Mouse (Mus musculus) hindbrain, postnatal 0 days (tissue): ENCODE measurements at regions not wholly inside any gene's neighbourhood (a gene's known extent, or its start where the extent isn't known, plus 50 kb on each side); places are given as distances from the start of the nearest gene placed in this dataset.

ENCODE experiments used
- ATAC-seq: fragments of 200-750 bp; cut with Nextera tagmentation; 2 replicates; pipeline ENCODE4 v1.8.0; 2017; ENCODE audit warnings: mild to moderate bottlenecking, moderate TSS enrichment, moderate library complexity
- DNase-seq: peaks from one replicate; pipeline ENCODE4 v3.0.0-alpha.2; 2015; ENCODE audit warnings: low spot score
- H3K27ac ChIP-seq: fragments of 300-500 bp; sonication (generic); 2 replicates; pipeline ENCODE4 v1.5.1; 2014; ENCODE audit warnings: mild to moderate bottlenecking
- H3K27me3 ChIP-seq: fragments of 300-500 bp; sonication (generic); 2 replicates; pipeline ENCODE4 v1.6.1; 2014; ENCODE audit warnings: low read length, mixed read lengths; ENCODE audit not compliant: insufficient read depth
- H3K36me3 ChIP-seq: fragments of 300-500 bp; sonication (generic); 2 replicates; pipeline ENCODE4 v1.6.1; 2014; ENCODE audit warnings: low read length, mixed read lengths; ENCODE audit not compliant: insufficient read depth
- H3K4me1 ChIP-seq: fragments of 300-500 bp; sonication (generic); 2 replicates; pipeline ENCODE4 v1.6.1; 2014; ENCODE audit warnings: antibody characterized with exemption, low read length, mixed read lengths; ENCODE audit not compliant: insufficient read depth
- H3K4me2 ChIP-seq: fragments of 300-500 bp; sonication (generic); 2 replicates; pipeline ENCODE4 v1.6.1; 2014; ENCODE audit warnings: low read depth, mild to moderate bottlenecking, low read length, moderate library complexity, mixed read lengths
- H3K4me3 ChIP-seq: fragments of 300-500 bp; sonication (generic); 2 replicates; pipeline ENCODE4 v1.5.1; 2014; ENCODE audit warnings: low read length
- H3K9ac ChIP-seq: fragments of 300-500 bp; sonication (generic); replicated peaks from 2 replicates; pipeline ENCODE4 v1.6.1; 2014; ENCODE audit warnings: mild to moderate bottlenecking, low read length, moderate library complexity, mixed read lengths
- H3K9me3 ChIP-seq: fragments of 300-500 bp; sonication (generic); 2 replicates; pipeline ENCODE4 v1.6.1; 2016; ENCODE audit warnings: low read length, mixed read lengths
- CTCF ChIP-seq: IDR thresholded peaks from 2 replicates; pipeline ENCODE4 v1.5.1; 2016; ENCODE audit warnings: antibody characterized with exemption, control low read depth, low read depth
- WGBS: fragments of 180-500 bp; shearing (Covaris S2); extraction: QIAGEN DNeasy Blood & Tissue Kit; methylation state at CpG from one replicate; pipeline ENCODE4 v1.1.7; 2014; 5-methylcytosine and 5-hydroxymethylcytosine counted together

DNA sequence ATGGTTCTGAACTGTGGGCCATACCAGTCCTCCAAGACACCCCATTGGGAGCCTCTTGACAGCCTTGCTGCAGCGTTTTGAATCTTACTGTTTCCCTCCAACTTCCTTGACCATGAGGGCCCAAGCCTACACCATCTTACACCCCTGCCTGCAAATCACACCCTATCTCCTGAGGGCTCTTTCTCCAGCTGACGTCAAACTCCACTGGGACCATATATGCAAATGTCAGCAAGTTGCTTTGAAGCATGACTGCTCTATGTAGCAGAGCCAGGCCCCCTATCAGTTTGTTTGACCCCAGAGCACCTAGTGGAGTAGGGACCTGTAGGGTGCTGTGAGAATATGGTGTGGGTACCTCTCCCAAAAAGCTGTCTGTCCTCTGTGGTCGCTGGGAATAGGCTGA lies 172.8 kb downstream of the Ttc8 start:
- no peak overlapping the region for H3K4me3 ChIP-seq
- H3K27me3 ChIP-seq = no peaks in the 10 kb centered on the region
- WGBS = 58% methylated on average over 3 of the region's 3 CpGs
- no peaks in the 10 kb centered on the region for H3K36me3 ChIP-seq
- H3K4me1 ChIP-seq = no peaks in the 10 kb centered on the region
- no peaks in the 10 kb centered on the region for H3K9me3 ChIP-seq
- ATAC-seq = no peak
- DNase-seq = no peak
- no peak for TF ChIP-seq CTCF
- H3K27ac ChIP-seq = no peak overlapping the region
- H3K9ac ChIP-seq = no peak overlapping the region
- H3K4me2 ChIP-seq = no peak overlapping the region

DNA sequence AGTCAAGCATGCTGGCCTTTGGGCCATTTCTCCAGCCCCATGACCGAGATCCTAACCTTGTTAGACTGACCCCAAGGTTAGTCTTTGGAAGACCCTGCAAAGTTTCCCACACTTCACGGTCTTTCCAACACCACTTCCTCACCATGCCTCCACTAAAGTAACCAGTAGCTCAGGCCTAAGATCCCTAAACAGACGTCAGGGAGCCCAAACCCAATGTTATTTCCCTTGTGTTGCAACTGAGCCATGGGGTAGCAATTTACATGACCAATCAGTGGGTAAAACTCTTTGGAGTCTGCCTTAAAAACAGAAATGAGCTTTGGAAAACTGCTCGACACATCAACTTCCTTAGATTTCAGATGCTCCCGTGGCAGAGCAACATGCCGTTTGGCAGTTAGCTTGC lies 173.6 kb downstream of the Ttc8 start:
- DNase-seq = no peak
- Histone ChIP-seq H3K9ac (no peak overlapping the region), H3K4me3 (no peak overlapping the region), H3K4me2 (no peak overlapping the region), H3K9me3 (no peaks in the 10 kb centered on the region), H3K27me3 (no peaks in the 10 kb centered on the region), H3K4me1 (no peaks in the 10 kb centered on the region), H3K36me3 (no peaks in the 10 kb centered on the region), H3K27ac (no peak overlapping the region)
- no peak for TF ChIP-seq CTCF
- 79% methylated on average over 6 of the region's 6 CpGs for WGBS
- no peak for ATAC-seq

DNA sequence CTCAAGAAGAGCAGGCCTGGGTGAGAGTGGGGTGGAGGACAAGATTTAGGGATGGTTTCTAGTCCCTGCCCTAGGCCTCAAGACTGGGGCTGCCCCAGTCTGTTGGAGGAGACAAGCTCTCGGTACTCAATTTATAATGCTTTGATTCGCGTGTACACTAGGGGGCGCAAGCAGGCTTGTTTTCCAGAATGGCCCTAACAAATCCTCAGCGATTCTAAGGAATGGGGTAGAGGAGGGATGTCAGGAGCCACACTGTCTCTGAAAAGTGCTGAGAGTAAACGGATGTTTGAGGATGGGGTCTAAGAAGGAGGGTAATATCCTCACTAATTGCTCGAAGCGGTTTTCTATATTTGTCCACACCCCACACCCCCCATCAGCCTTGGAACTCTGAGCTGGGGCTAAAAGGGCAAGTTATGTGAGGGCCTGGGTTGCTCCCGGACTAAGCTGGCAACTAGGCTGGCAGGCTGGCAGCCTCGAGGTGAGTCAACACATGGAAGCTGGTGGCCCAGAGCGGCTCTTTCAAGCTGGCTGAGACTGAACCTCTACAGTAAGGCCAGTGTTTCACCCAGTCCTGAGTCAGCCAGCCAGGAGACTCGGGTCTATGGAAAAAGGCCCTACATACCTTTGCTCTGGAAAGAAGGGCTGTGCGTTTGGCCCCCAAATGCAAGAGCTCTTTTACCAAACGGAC lies 176.7 kb downstream of the Ttc8 start:
- Histone ChIP-seq H3K27ac (no peak overlapping the region), H3K4me1 (no peaks in the 10 kb centered on the region), H3K27me3 (no peaks in the 10 kb centered on the region), H3K9me3 (no peaks in the 10 kb centered on the region), H3K36me3 (no peaks in the 10 kb centered on the region), H3K4me2 (no peak overlapping the region), H3K9ac (no peak overlapping the region), H3K4me3 (no peak overlapping the region)
- ATAC-seq (peak; percentile 81), DNase-seq (peak; percentile 95)
- peak; percentile 94 for TF ChIP-seq CTCF
- 33% methylated on average over 14 of the region's 14 CpGs for WGBS

DNA sequence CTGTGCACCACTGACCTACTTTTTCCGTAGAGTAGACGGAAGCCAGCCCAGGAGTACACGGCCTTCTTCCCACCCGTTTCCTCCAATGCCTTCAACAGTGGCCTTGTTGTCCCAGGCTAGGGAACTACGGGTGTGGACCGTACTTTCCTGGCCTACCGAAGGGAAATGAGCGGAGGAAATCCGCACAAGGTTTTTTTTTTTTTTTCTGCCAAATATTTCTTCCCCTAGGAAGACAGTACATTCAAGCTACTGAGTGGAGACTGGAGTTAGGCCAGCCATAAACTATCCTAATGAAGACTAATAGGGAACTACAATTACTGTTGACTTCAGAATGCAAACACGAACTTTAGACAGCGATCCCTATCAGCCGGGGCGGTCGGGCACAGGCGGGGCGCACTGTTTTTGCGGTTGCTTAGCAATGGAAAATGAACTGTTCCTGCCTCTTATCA lies 177.3 kb downstream of the Ttc8 start:
- H3K4me1 ChIP-seq = no peaks in the 10 kb centered on the region
- ATAC-seq = no peak
- no peaks in the 10 kb centered on the region for H3K36me3 ChIP-seq
- DNase-seq = no peak
- H3K4me3 ChIP-seq = no peak overlapping the region
- no peak for TF ChIP-seq CTCF
- H3K9me3 ChIP-seq = 0 out of 2 replicates have a peak, but pooled peaks cover 2% of the 10 kb centered on the region
- H3K9ac ChIP-seq = no peak overlapping the region
- H3K27me3 ChIP-seq = no peaks in the 10 kb centered on the region
- no peak overlapping the region for H3K4me2 ChIP-seq
- 83% methylated on average over 17 of the region's 17 CpGs for WGBS
- H3K27ac ChIP-seq = no peak overlapping the region

DNA sequence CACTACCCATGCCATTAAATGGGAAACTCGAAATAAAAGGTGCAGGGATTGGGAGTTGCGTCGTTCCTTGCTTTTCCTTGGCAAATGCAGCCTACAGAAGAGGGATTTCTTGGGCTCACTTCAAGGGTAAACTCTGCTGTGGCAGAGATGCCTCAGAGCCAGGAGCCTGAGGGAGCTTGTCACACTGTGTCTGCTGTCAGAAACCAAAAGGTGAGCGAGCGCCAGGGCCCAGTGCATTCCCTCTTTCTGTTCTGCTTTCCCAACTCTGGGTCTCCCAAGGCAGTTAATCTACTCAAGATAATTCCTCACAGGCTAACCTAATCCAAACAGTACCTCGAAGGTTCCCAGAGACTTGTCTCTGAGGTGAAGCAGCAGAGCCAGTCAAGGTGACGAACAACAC lies 179.5 kb downstream of the Ttc8 start:
- H3K9ac ChIP-seq = no peak overlapping the region
- 80% methylated on average over 7 of the region's 7 CpGs for WGBS
- no peak for TF ChIP-seq CTCF
- no peak overlapping the region for H3K4me3 ChIP-seq
- no peak overlapping the region for H3K27ac ChIP-seq
- no peak overlapping the region for H3K4me2 ChIP-seq
- H3K36me3 ChIP-seq = no peaks in the 10 kb centered on the region
- no peak for DNase-seq
- H3K27me3 ChIP-seq = no peaks in the 10 kb centered on the region
- ATAC-seq = no peak
- no peaks in the 10 kb centered on the region for H3K4me1 ChIP-seq
- H3K9me3 ChIP-seq = 0 out of 2 replicates have a peak, but pooled peaks cover 4% of the 10 kb centered on the region

DNA sequence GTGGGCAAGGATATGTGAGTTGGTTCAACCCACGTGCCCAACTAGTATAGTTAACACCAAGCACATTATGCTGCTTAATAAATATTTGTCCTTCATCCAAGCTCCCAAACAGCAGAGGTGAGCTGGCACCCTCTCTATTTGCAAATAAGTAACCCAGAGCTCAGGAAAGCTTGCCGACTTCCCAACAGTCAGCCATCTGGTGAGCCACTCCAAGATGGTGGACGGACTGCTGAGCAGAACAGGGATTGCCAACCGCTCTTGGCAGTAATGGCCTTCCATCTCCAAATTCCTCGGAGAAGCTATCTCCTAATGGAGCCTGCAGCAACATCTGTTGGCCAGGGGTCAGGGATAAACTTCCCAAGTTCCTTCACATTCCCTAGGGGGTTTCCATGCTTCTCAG lies 188.2 kb downstream of the Ttc8 start:
- TF ChIP-seq CTCF = no peak
- no peaks in the 10 kb centered on the region for H3K4me1 ChIP-seq
- H3K4me3 ChIP-seq = no peak overlapping the region
- H3K36me3 ChIP-seq = no peaks in the 10 kb centered on the region
- H3K27ac ChIP-seq = no peak overlapping the region
- 90% methylated on average over 5 of the region's 5 CpGs for WGBS
- DNase-seq = no peak
- no peaks in the 10 kb centered on the region for H3K27me3 ChIP-seq
- H3K9ac ChIP-seq = no peak overlapping the region
- 0 out of 2 replicates have a peak, but pooled peaks cover 2% of the 10 kb centered on the region for H3K9me3 ChIP-seq
- no peak for ATAC-seq
- H3K4me2 ChIP-seq = no peak overlapping the region

DNA sequence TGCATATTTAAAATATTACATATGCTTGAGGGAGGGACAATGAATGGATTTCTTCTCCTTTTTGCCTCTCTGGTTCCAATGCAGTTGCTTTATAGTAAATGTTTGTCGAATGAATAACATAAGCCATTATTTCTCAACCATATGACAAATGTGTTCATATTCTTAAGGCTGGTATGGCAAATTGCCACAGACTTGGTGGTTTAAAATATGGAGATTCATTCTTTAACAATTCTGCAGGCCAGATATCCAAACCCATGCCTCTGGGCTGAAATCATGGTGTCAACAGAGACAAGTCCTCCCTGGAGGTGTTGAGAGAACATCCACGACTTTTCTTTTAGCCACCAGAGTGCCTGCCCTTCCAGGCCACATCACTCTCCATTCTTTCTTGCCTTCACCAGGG lies 193.4 kb downstream of the Ttc8 start:
- no peak overlapping the region for H3K4me2 ChIP-seq
- no peak overlapping the region for H3K27ac ChIP-seq
- no peak for TF ChIP-seq CTCF
- DNase-seq (no peak), ATAC-seq (no peak)
- no peaks in the 10 kb centered on the region for H3K9me3 ChIP-seq
- WGBS = 85% methylated on average over 2 of the region's 2 CpGs
- no peak overlapping the region for H3K4me3 ChIP-seq
- no peaks in the 10 kb centered on the region for H3K27me3 ChIP-seq
- H3K9ac ChIP-seq = no peak overlapping the region
- no peaks in the 10 kb centered on the region for H3K36me3 ChIP-seq
- no peaks in the 10 kb centered on the region for H3K4me1 ChIP-seq
